Mouse (Mus musculus) splenic B cell, adult 2 months (primary cell): ENCODE results near the gene Arrdc2.

Source experiments
- DNase-seq: peaks from one replicate; pipeline ENCODE4 v3.0.0-alpha.2; 2011; ENCODE audit warnings: low read depth, low spot score
- H3K27me3 ChIP-seq: 2 replicates; pipeline ENCODE4 v1.6.1; 2012; ENCODE audit warnings: mild to moderate bottlenecking, low read length, moderate library complexity, mixed read lengths; ENCODE audit not compliant: control insufficient read depth, poor library complexity, insufficient read depth, severe bottlenecking
- H3K36me3 ChIP-seq: 2 replicates; pipeline ENCODE4 v1.6.1; 2012; ENCODE audit warnings: mild to moderate bottlenecking, low read length, moderate library complexity, mixed read lengths; ENCODE audit not compliant: control insufficient read depth, poor library complexity, insufficient read depth, severe bottlenecking

The Arrdc2 gene

DNA sequence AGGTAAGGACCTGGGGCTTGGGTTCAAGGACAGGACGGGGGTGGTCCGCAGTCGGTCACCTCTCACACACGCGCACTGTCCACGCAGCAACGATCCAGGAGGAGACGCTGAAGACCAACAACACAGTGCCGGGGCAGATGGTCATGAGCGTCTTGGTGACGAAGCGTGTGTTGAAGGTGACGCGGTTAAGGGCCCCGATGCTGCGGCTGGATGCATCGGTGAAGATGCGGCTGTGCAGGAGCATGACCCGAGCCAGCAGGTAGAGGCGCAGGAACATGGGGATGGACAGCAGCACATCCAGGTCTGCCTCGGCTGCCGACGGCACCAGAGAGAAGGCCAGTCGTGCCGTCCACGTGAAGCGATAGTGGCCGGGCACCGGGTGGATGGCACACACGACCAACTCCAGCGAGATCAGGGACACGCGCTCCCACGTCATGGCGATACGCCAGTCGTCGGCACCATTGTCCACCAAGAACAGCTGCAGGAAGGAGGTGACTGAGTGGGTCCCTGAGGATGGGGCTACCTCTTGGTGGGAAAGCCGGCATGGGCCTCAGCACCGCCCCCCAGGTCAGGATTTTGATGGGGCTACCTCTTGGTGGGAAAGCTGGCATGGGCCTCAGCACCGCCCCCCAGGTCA is 13.2 kb upstream of the Arrdc2 start:
- no peak for DNase-seq
- no peaks in the 10 kb centered on the region for H3K36me3 ChIP-seq
- no peaks in the 10 kb centered on the region for H3K27me3 ChIP-seq

DNA sequence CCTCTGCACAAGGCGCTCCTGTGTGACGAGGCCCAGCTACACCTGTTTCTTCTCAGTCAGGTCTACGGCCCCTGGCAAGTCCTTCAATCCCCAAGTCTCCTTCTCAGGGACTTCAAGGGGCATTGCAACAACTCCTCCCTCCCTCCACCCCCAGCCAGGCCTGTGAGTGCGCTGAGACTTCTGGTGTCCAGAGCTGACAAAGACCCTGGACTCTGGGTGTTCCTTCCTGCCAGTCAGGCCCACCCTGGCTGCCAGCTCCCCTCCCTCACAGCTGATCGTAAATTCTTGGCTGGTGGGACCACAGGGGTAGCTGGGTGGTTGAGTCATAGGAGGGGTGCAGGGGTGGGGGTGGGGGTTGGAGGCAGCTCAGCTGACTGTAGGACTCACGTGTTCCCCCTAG is 12.3 kb upstream of the Arrdc2 start:
- DNase-seq = no peak
- Histone ChIP-seq H3K27me3 (no peaks in the 10 kb centered on the region), H3K36me3 (no peaks in the 10 kb centered on the region)

DNA sequence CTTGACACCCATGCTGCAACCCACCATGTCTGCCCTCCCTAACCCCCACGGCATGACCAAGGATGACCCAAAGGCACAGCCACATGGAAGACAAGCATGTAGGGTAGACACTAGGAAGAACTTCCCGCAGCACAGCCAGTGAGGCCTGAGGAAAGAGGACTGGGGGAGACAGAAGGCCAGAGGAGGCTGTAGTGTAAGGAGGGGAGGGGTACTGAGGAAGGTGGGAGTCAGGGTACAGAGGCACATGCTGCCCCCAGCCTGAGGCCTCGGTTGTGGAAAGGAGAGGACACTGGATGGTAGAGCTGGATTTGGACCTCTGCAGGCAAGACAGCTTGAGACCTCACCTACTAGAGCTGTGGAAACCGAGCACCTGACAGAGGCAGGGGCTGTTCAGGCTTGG is 11.4 kb upstream of the Arrdc2 start:
- DNase-seq = no peak
- no peaks in the 10 kb centered on the region for H3K36me3 ChIP-seq

DNA sequence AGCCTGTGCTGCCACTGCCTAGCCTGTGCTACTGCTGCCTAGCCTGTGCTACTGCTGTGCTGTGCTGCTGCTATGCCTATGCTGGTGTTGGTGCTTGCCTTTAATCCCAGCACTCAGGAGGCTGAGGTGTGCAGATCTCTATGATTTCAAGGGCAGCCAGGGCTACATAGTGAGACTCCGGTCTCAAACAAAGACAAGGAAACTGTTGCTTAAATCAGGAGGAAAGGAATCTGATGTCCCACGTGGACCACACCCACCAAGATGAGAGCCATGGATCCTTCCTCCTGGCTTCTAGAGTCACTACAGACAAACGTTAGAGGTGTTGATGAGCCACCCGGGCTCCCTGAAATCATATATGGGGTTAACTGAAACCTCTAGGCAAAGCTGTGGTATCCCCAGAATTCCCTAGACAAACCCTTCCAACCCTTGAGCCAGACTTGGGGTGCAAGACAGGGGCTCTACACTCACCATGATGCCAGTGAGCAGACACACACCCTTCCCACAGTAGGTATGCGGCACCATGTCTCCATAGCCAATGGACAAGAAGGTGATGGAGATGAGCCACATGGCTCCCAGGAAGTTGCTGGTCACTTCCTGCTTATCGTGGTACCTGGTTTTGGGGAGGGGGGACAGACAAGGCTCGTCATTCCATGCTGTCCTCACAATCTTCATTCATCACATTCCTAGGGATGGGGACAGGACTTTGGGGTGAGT is 10.8 kb upstream of the Arrdc2 start:
- DNase-seq = no peak
- no peaks in the 10 kb centered on the region for H3K27me3 ChIP-seq

More for the DNA sequence above, 11.4 kb upstream of the Arrdc2 start:
- H3K27me3 ChIP-seq = no peaks in the 10 kb centered on the region

GRCm38 (mm10) chr8:70849333-70849990 is 9.9 kb upstream of the Arrdc2 start:
- no peaks in the 10 kb centered on the region for H3K27me3 ChIP-seq
- no peak for DNase-seq
- no peaks in the 10 kb centered on the region for H3K36me3 ChIP-seq

More for the DNA sequence above, 10.8 kb upstream of the Arrdc2 start:
- H3K36me3 ChIP-seq = no peaks in the 10 kb centered on the region

DNA sequence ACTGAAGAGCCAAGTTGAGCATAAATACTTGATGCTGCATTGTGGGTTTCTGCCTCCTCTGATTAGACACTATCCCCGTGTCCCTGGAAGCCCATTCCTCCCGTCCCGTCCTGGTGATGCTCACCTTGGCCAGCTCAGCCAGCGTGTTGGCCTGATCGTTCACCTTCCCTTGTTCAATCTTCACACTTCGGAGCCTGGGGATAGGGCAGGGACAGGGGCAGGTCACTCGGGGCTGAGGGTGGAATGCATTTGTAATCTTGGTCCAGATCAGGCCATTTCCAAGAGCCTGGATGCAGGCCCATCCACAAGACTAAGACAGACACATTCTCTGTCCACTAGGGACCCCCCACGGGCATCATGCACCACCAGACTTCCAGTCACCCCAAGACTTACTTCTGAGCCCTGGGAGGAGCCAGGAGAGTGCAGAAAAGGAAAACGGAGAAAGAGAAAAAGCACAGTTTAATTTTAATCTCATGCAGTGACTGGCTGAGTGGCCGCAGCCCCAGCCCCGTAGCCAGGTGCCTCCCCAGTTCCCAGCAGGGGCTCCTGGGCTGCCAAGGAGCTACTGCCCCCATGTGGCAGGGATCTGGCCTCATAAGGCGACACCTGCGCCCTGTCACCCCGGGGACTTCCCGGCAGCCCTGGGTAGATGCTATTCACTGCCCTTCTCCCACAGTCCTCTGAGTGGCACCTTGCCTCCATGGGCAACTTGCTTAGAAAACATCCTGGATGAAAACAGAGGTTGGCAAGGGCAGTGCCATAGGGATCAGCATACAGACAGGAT is 7.0 kb upstream of the Arrdc2 start:
- DNase-seq = peak; percentile 72
- Histone ChIP-seq H3K27me3 (no peaks in the 10 kb centered on the region), H3K36me3 (no peaks in the 10 kb centered on the region)

DNA sequence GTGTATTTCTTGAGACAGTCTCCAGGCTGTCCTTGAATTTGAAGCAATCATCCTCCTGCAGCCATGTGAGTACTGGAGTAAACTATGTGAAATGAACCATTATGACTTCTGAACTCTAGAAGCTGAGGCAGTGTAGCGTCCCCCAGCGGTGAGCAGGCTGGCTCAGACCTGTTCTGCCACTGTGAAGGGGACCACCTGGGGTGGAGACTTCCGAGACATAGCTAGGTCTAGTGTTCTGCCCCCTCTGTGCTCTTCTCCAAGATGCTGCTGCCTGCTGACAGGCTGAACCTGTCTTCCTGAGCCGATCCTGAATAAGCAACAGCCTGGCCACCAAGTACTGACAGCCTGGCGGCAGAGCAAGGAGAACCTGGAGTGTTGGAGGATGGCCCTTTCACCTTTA is 5.6 kb upstream of the Arrdc2 start:
- no peaks in the 10 kb centered on the region for H3K36me3 ChIP-seq
- no peak for DNase-seq
- H3K27me3 ChIP-seq = no peaks in the 10 kb centered on the region

- peak; percentile 93 for DNase-seq
- no peaks in the 10 kb centered on the region for H3K36me3 ChIP-seq
- H3K27me3 ChIP-seq = no peaks in the 10 kb centered on the region
These were observed 5.0 kb upstream of the Arrdc2 start for GRCm38 (mm10) chr8:70844523-70844922.

GRCm38 (mm10) chr8:70843941-70844340 is 4.4 kb upstream of the Arrdc2 start:
- Histone ChIP-seq H3K27me3 (no peaks in the 10 kb centered on the region), H3K36me3 (no peaks in the 10 kb centered on the region)
- DNase-seq = no peak

GRCm38 (mm10) chr8:70843214-70843773 is 3.8 kb upstream of the Arrdc2 start:
- DNase-seq = no peak
- Histone ChIP-seq H3K27me3 (no peaks in the 10 kb centered on the region), H3K36me3 (no peaks in the 10 kb centered on the region)

DNA sequence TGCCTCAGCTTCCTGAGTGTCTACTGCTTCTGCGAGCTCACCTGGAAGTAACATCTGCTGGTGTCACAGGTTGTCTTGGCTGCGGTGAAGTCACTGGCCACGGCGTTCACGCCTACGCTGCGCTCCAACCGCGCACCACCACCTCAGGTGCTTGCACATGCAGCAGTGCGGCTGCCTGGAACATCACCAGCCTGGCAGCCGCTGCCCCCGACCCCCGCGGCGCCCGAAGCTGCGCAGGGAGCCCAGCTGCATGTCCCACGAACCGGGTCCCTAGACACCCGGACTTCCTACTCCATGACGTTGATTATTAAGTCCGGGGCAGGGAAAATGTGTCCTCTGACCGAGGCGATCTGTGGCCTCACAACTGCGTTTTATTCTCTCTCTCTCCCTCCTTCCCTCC is 3.0 kb upstream of the Arrdc2 start:
- no peaks in the 10 kb centered on the region for H3K36me3 ChIP-seq
- H3K27me3 ChIP-seq = no peaks in the 10 kb centered on the region
- DNase-seq = no peak

- DNase-seq = peak; percentile 89
- no peaks in the 10 kb centered on the region for H3K27me3 ChIP-seq
- H3K36me3 ChIP-seq = 0 out of 2 replicates have a peak, but pooled peaks cover 1% of the 10 kb centered on the region
These were observed 1.9 kb upstream of the Arrdc2 start for GRCm38 (mm10) chr8:70841147-70842072.

GRCm38 (mm10) chr8:70840590-70840989 is 1.1 kb upstream of the Arrdc2 start:
- peak; percentile 37 for DNase-seq
- 0 out of 2 replicates have a peak, but pooled peaks cover 1% of the 10 kb centered on the region for H3K36me3 ChIP-seq

More at GRCm38 (mm10) chr8:70840590-70840989, 1.1 kb upstream of the Arrdc2 start:
- H3K27me3 ChIP-seq = no peaks in the 10 kb centered on the region
